Comparison of ENCODE assay signal across 16 mouse cellular contexts in the genomic region with DNA sequence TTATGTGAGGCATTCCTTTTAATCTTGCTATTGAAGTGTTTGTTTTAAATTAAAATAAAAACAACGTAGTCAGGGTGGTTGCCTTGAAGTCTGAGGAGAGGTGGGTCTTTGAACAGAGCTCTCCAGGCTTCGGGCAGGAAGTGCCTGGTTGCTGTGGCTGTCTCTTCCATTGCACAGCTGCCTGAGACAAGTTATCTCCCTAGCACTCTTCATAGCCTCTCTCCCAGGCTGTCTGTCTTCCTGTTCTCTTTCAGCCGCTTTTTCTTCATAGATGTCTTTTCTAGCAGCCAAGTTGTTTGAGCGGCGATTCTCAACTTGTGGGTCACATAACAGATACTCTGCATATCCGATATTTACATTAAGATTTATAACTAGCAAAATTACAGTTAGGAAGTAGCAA.
"Had no signal": no experiment of that assay in that cellular context is flagged by ENCODE, and none has a peak within 500 bp of the region (broad histone marks: within the 10 kb centered on the region; RNA-seq: fewer than 3 reads in every experiment).

No protein-coding gene starts in this region.

- DNase-seq: liver, embryonic 13.5 days; liver, postnatal 0 days; lung, postnatal 14 days; lung, postnatal 36 days; right cerebral cortex, postnatal 14 days had no signal

- H3K4me3 ChIP-seq: liver, embryonic 13.5 days; liver, embryonic 15.5 days; megakaryocyte, embryonic 14.5 days; midbrain, embryonic 13.5 days; midbrain, embryonic 15.5 days; neural tube, embryonic 12.5 days; stomach, embryonic 15.5 days had no signal

- H3K9me3 ChIP-seq: liver, embryonic 13.5 days; liver, embryonic 15.5 days; midbrain, embryonic 13.5 days; midbrain, embryonic 15.5 days; neural tube, embryonic 12.5 days; stomach, embryonic 15.5 days had no signal

- H3K27me3 ChIP-seq: liver, embryonic 13.5 days; liver, embryonic 15.5 days; megakaryocyte, embryonic 14.5 days; midbrain, embryonic 13.5 days; midbrain, embryonic 15.5 days; neural tube, embryonic 12.5 days; stomach, embryonic 15.5 days had no signal

- H3K4me1 ChIP-seq: liver, embryonic 13.5 days; liver, embryonic 15.5 days; megakaryocyte, embryonic 14.5 days; midbrain, embryonic 13.5 days; midbrain, embryonic 15.5 days; neural tube, embryonic 12.5 days; stomach, embryonic 15.5 days had no signal

- H3K9ac ChIP-seq: liver, embryonic 13.5 days; liver, embryonic 15.5 days; liver, postnatal 0 days; midbrain, embryonic 13.5 days; midbrain, embryonic 15.5 days; neural tube, embryonic 12.5 days; stomach, embryonic 15.5 days had no signal

- H3K36me3 ChIP-seq: liver, embryonic 13.5 days; liver, embryonic 15.5 days; midbrain, embryonic 13.5 days; midbrain, embryonic 15.5 days; neural tube, embryonic 12.5 days; stomach, embryonic 15.5 days had no signal

- ATAC-seq: liver, postnatal 0 days; lung, postnatal 0 days; midbrain, embryonic 13.5 days; midbrain, embryonic 15.5 days had no signal

- H3K4me2 ChIP-seq: liver, embryonic 11.5 days; liver, embryonic 13.5 days; liver, embryonic 15.5 days; midbrain, embryonic 11.5 days; midbrain, embryonic 13.5 days; midbrain, embryonic 15.5 days; neural tube, embryonic 12.5 days; stomach, embryonic 15.5 days had no signal

- H3K27ac ChIP-seq: liver, embryonic 13.5 days; liver, embryonic 15.5 days; macrophage; midbrain, embryonic 13.5 days; midbrain, embryonic 15.5 days; neural tube, embryonic 12.5 days; stomach, embryonic 15.5 days; stomach, postnatal 0 days had no signal
